Mouse (Mus musculus): ENCODE measurements at regions not wholly inside any gene's neighbourhood (a gene's known extent, or its start where the extent isn't known, plus 50 kb on each side); places are given as distances from the start of the nearest gene placed in this dataset.

GRCm38 (mm10) chr8:33115271-33116236 lies 313.0 kb upstream of the 5930422O12Rik start:
- ATAC-seq (replicated peaks; ENCODE audit: insufficient number of reproducible peaks, low FRiP score, low TSS enrichment, low read depth) (peak; percentile 44; the same call in 1 of the 2 replicates), DNase-seq (ENCODE audit: low spot score) (peak; percentile 58)
- H3K36me3 ChIP-seq (replicated peaks; ENCODE audit: control insufficient read depth, insufficient read depth, low read depth, low read length) = no peaks in the 10 kb centered on the region
- no peak overlapping the region for H3K4me3 ChIP-seq (ENCODE audit: low read depth, low read length)
- no peaks in the 10 kb centered on the region for H3K9me3 ChIP-seq (replicated peaks; ENCODE audit: control insufficient read depth, low read length)
- H3K4me1 ChIP-seq (ENCODE audit: control insufficient read depth, insufficient read depth, low read length) = no peaks in the 10 kb centered on the region
- WGBS = 44% methylated on average over 17 of the region's 17 CpGs
- H3K27me3 ChIP-seq (ENCODE audit: control insufficient read depth, insufficient read depth, low read length) = no peaks in the 10 kb centered on the region
- H3K27ac ChIP-seq (replicated peaks; ENCODE audit: low read depth, low read length) = no peak overlapping the region
- no peak overlapping the region for H3K9ac ChIP-seq (replicated peaks; ENCODE audit: low read length)
- no peak overlapping the region for H3K4me2 ChIP-seq (ENCODE audit: low read depth, low read length)

- Histone ChIP-seq H3K36me3 (replicated peaks; ENCODE audit: control insufficient read depth, insufficient read depth, low read depth, low read length) (no peaks in the 10 kb centered on the region), H3K9ac (replicated peaks; ENCODE audit: low read length) (no peak overlapping the region), H3K27ac (replicated peaks; ENCODE audit: low read depth, low read length) (no peak overlapping the region), H3K27me3 (ENCODE audit: control insufficient read depth, insufficient read depth, low read length) (no peaks in the 10 kb centered on the region), H3K4me2 (ENCODE audit: low read depth, low read length) (no peak overlapping the region), H3K4me1 (ENCODE audit: control insufficient read depth, insufficient read depth, low read length) (no peaks in the 10 kb centered on the region), H3K9me3 (replicated peaks; ENCODE audit: control insufficient read depth, low read length) (no peaks in the 10 kb centered on the region), H3K4me3 (ENCODE audit: low read depth, low read length) (no peak overlapping the region)
- DNase-seq (ENCODE audit: low spot score) = no peak
- ATAC-seq (replicated peaks; ENCODE audit: insufficient number of reproducible peaks, low FRiP score, low TSS enrichment, low read depth) = no peak
- 80% methylated on average over 3 of the region's 3 CpGs for WGBS
Observed at GRCm38 (mm10) chr8:33123061-33123587, 305.4 kb upstream of the 5930422O12Rik start.

GRCm38 (mm10) chr8:33126981-33127380 lies 301.5 kb upstream of the 5930422O12Rik start:
- DNase-seq (ENCODE audit: low spot score) = no peak
- 85% methylated on average over 2 of the region's 2 CpGs for whole genome bisulfite sequencing
- H3K9me3 ChIP-seq (replicated peaks; ENCODE audit: control insufficient read depth, low read length) = no peaks in the 10 kb centered on the region
- no peak for ATAC-seq (replicated peaks; ENCODE audit: insufficient number of reproducible peaks, low FRiP score, low TSS enrichment, low read depth)
- no peaks in the 10 kb centered on the region for H3K36me3 ChIP-seq (replicated peaks; ENCODE audit: control insufficient read depth, insufficient read depth, low read depth, low read length)
- no peak overlapping the region for H3K9ac ChIP-seq (replicated peaks; ENCODE audit: low read length)
- no peaks in the 10 kb centered on the region for H3K4me1 ChIP-seq (ENCODE audit: control insufficient read depth, insufficient read depth, low read length)
- no peaks in the 10 kb centered on the region for H3K27me3 ChIP-seq (ENCODE audit: control insufficient read depth, insufficient read depth, low read length)
- no peak overlapping the region for H3K4me2 ChIP-seq (ENCODE audit: low read depth, low read length)
- no peak overlapping the region for H3K4me3 ChIP-seq (ENCODE audit: low read depth, low read length)
- no peak overlapping the region for H3K27ac ChIP-seq (replicated peaks; ENCODE audit: low read depth, low read length)

GRCm38 (mm10) chr8:33138874-33139273 lies 289.6 kb upstream of the 5930422O12Rik start:
- Histone ChIP-seq H3K4me2 (ENCODE audit: low read depth, low read length) (no peak overlapping the region), H3K9me3 (replicated peaks; ENCODE audit: control insufficient read depth, low read length) (no peaks in the 10 kb centered on the region), H3K4me3 (ENCODE audit: low read depth, low read length) (no peak overlapping the region), H3K36me3 (replicated peaks; ENCODE audit: control insufficient read depth, insufficient read depth, low read depth, low read length) (no peaks in the 10 kb centered on the region), H3K27me3 (ENCODE audit: control insufficient read depth, insufficient read depth, low read length) (no peaks in the 10 kb centered on the region), H3K27ac (replicated peaks; ENCODE audit: low read depth, low read length) (no peak overlapping the region), H3K9ac (replicated peaks; ENCODE audit: low read length) (no peak overlapping the region), H3K4me1 (ENCODE audit: control insufficient read depth, insufficient read depth, low read length) (no peaks in the 10 kb centered on the region)
- 25% methylated on average over 2 of the region's 2 CpGs for WGBS
- ATAC-seq (replicated peaks; ENCODE audit: insufficient number of reproducible peaks, low FRiP score, low TSS enrichment, low read depth) = no peak
- DNase-seq (ENCODE audit: low spot score) = no peak

GRCm38 (mm10) chr8:33139850-33140249 lies 288.7 kb upstream of the 5930422O12Rik start:
- Histone ChIP-seq H3K9ac (replicated peaks; ENCODE audit: low read length) (no peak overlapping the region), H3K4me3 (ENCODE audit: low read depth, low read length) (no peak overlapping the region), H3K4me2 (ENCODE audit: low read depth, low read length) (no peak overlapping the region), H3K36me3 (replicated peaks; ENCODE audit: control insufficient read depth, insufficient read depth, low read depth, low read length) (no peaks in the 10 kb centered on the region), H3K27me3 (ENCODE audit: control insufficient read depth, insufficient read depth, low read length) (no peaks in the 10 kb centered on the region), H3K9me3 (replicated peaks; ENCODE audit: control insufficient read depth, low read length) (no peaks in the 10 kb centered on the region), H3K4me1 (ENCODE audit: control insufficient read depth, insufficient read depth, low read length) (no peaks in the 10 kb centered on the region), H3K27ac (replicated peaks; ENCODE audit: low read depth, low read length) (no peak overlapping the region)
- ATAC-seq (replicated peaks; ENCODE audit: insufficient number of reproducible peaks, low FRiP score, low TSS enrichment, low read depth) = no peak
- DNase-seq (ENCODE audit: low spot score) = no peak
- WGBS = 71% methylated on average over 2 of the region's 2 CpGs

- ATAC-seq (replicated peaks; ENCODE audit: insufficient number of reproducible peaks, low FRiP score, low TSS enrichment, low read depth) (no peak), DNase-seq (ENCODE audit: low spot score) (no peak)
- H3K36me3 ChIP-seq (replicated peaks; ENCODE audit: control insufficient read depth, insufficient read depth, low read depth, low read length) = no peaks in the 10 kb centered on the region
- no peak overlapping the region for H3K4me2 ChIP-seq (ENCODE audit: low read depth, low read length)
- H3K9ac ChIP-seq (replicated peaks; ENCODE audit: low read length) = no peak overlapping the region
- no peak overlapping the region for H3K27ac ChIP-seq (replicated peaks; ENCODE audit: low read depth, low read length)
- 90% methylated on average over 6 of the region's 6 CpGs for WGBS
- no peaks in the 10 kb centered on the region for H3K4me1 ChIP-seq (ENCODE audit: control insufficient read depth, insufficient read depth, low read length)
- H3K4me3 ChIP-seq (ENCODE audit: low read depth, low read length) = no peak overlapping the region
- H3K9me3 ChIP-seq (replicated peaks; ENCODE audit: control insufficient read depth, low read length) = no peaks in the 10 kb centered on the region
- no peaks in the 10 kb centered on the region for H3K27me3 ChIP-seq (ENCODE audit: control insufficient read depth, insufficient read depth, low read length)
Observed at GRCm38 (mm10) chr8:33177642-33178041, 250.9 kb upstream of the 5930422O12Rik start.

GRCm38 (mm10) chr8:33183029-33183428 lies 245.5 kb upstream of the 5930422O12Rik start:
- ATAC-seq (replicated peaks; ENCODE audit: insufficient number of reproducible peaks, low FRiP score, low TSS enrichment, low read depth) (no peak), DNase-seq (ENCODE audit: low spot score) (no peak)
- Histone ChIP-seq H3K27ac (replicated peaks; ENCODE audit: low read depth, low read length) (no peak overlapping the region), H3K27me3 (ENCODE audit: control insufficient read depth, insufficient read depth, low read length) (no peaks in the 10 kb centered on the region), H3K4me3 (ENCODE audit: low read depth, low read length) (no peak overlapping the region), H3K4me1 (ENCODE audit: control insufficient read depth, insufficient read depth, low read length) (no peaks in the 10 kb centered on the region), H3K36me3 (replicated peaks; ENCODE audit: control insufficient read depth, insufficient read depth, low read depth, low read length) (no peaks in the 10 kb centered on the region), H3K4me2 (ENCODE audit: low read depth, low read length) (no peak overlapping the region), H3K9ac (replicated peaks; ENCODE audit: low read length) (no peak overlapping the region), H3K9me3 (replicated peaks; ENCODE audit: control insufficient read depth, low read length) (no peaks in the 10 kb centered on the region)
- WGBS = 88% methylated on average over 9 of the region's 9 CpGs
